Mouse (Mus musculus) R1 (cell line): ENCODE data around the gene Scfd2.
A peak's percentile ranks its signal among the peaks of the same experiment; 100 is the strongest.

ENCODE experiments used
- DNase-seq: peaks from one replicate; pipeline ENCODE4 v3.0.0-alpha.2; 2018; ENCODE audit warnings: low read depth, low spot score

Scfd2 gene

DNA sequence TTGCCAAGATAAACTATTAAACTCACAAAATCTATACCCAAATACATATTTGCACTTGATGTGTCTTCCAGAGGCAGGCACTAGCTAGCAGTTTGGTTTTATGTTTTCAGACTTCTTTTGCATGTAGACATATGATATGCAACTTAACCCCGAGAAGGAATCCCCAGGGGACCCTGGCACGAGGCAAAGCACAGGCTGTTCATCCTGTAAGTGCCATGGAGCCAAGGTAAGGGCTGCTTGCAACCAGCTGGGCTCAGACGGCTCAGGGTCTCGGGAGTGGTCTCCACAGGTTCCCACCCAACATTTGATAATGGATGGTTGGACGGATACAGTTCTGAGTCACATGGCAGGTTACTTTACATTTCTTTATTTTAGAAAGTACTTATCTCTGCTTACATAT lies 327.1 kb downstream of the Scfd2 start:
- no peak for DNase-seq

DNA sequence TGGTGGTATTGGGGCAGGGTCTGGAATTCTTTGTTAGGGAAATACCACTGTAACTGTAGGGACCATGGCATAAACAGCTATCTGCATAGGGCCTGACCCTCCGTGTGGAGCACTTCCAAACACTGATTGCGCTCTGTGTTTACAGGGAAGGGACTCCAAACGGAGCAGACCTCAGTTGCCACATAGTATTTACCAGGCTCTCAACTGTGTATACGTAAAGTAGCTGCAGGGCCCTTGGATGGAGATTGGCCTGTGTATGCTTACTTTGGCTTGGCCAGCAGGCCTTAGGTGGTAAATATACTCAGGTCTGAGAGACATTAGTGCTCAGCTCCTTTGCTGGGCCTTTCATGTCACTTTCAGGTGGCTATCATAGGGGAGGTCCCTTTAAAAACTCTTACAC lies 329.0 kb downstream of the Scfd2 start:
- no peak for DNase-seq

DNA sequence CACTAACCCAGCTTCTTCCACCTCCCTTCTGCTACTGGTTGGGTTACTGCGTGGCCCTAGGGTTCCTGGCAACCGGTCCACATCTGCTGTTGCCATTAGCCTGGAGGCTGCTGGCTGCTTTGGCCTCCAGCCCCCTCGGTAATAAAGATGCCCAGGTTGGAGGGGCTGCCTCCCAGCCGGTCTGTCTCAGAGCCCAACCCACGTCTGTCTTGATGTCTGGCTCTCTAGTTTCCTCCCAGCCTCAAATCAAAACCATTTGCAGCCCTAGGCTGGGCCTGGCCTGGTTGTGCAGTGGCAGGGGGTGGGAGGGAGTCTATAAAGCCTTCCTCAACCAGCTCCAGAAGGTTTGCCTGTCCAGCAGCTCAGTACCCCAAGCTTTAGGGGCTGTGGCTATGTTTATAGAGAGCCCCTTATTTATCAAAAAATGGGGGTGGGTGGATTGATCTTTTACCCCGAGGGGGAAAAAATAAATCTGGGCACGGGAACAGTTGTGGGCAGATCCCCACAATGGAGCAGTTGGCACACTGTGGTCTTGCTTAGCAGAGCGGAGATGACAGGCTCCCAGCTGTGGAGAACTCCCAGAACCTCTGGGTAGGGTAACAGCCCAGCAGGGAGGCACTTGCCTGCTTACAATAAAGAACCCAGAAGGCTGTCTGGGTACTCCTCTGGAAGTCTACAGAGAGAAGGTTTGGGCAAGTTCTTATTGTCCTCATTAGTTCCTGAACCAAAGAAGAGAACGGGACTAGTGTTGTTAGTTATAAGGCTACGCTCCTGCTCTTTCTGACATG lies 329.8 kb downstream of the Scfd2 start:
- no peak for DNase-seq

DNA sequence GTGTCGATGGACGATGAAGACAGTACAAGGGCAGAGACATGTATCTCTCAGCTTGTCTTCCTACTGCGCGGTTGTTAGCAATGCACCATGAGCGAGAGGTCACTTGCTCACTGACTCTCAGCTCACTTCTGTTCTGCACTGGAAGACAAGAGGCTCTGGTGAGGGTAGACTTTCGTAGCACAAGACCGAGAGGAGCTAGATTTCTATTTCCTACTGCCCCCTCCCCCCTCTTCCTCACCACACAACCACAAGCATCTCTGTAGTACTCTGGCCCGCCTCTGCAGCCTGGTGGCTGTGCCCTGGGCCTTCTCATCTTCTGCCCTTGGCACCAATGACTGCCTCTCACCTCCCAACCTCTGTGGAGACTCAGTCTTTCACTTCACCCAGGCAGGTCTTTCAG lies 331.1 kb downstream of the Scfd2 start:
- DNase-seq, result no peak

DNA sequence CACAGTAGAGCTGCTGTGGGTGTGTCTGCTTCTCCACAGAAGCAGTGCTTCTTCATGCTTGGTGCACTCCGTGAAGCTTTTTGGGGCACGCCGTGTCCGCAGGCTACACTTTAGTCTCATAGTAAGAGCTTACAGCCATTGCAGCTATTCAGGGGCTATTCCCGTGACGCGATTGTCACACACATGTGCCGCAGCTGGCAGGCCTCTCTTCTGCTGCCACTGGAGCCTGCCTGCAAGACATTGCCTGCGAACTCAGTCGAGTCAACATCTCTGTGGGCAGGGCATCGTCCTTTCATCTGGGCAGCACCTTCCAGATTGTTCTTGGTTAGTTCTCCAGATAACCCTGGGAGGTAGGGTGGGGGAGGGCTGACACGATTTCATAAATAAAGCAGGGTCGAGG lies 331.8 kb downstream of the Scfd2 start:
- no peak for DNase-seq

DNA sequence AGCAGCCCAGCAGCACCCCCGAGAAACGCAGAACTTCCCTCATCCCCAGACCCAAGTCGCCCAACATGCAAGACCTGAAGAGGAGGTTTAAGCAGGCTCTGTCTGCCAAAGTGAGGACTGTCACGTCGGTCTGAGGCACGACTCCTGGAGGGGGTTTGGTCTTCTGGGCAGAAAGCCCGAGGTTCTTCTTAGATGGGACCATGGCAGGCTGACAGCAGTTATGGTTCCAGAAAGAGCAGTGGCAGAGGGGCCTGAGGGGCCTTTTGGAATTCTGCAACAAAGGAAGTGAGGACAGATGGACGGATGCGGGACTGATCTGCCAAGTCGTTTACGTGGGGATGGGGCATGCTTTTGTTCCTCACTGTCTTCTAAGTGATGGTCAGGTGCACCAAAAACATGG lies 333.1 kb downstream of the Scfd2 start:
- DNase-seq, result no peak

DNA sequence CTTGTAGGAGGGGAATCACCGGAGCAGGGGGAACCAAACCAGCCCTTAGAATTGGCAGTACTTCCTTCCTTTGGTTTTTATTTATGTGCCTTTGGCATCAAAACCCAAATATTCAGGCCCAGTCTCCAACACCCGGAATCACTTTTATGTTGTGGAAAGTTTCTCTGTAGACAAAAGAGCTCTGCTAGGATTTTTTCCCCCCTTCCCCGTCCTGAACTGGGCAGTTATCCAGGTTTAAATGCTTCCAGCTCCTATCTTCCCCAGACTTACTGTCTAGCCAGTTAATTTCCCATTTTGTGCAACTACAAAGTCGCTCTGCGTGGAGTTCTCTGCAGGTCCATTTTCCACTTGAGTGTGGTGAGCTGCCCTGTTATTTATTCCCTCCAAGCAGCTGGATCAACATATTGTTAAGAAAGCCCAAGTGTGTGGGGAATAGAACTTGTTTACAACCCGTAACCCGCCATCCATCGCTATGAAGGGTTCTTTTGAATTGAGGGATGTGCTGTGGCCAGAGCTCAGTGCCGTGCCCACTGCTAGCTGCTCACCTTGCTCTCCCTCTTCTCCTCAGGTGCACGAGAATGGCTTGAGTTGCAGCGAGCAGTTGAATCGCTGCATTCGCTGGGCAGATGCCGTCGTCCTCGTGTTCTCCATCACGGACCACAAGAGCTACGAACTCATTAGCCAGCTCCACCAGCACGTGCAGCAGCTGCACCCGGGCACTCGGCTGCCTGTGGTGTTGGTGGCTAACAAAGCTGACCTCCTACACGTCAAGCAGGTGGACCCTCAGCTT lies 333.8 kb downstream of the Scfd2 start:
- no peak for DNase-seq

DNA sequence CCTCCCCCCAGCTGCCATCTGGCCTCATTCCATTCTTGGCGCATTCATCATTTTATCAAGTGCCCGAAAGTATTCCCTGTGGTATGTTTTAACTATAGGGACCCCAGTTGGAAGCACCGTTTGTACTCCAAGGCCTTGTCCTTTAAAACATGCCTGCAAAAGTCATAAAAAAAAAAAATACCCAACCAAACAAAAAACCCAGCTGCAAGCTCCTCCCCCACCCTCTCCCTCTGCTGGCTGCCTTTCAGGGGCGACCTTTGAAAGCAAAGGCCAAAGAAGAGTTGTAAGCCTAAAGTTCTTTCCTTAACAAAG lies 335.3 kb downstream of the Scfd2 start:
- peak; percentile 57 for DNase-seq

DNA sequence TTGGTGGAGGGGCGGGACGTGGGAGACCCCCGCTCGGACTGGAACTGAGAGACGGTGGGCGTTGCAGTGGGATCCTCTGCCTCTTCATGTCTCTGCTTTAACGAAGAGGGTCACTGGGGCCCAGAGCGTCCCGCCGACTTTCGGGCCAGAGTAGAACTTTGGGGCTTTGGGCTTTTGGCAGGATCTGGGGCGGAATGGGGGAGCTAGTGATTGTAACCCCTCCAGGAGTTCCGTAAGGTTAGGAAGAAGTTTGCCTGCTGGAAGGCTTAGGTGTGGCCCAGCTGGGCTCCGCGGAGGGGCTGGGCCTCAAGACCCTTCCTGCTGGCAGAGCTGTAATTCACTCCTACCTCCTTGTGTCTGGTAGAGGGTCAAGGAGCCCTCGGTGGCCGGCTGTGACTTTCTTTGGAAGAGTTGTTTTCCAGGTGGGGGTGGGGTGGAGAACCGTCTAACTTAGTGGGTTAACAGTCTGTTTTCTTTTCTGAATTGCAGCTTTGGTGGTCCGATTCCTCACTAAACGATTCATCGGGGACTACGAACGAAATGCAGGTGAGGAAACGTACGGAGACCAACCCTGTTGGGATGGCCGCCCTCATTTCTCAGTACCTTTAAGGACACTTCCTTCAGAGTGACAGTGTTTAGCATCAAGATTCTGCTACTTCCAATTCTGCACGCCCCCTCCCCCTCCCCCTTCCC lies 335.8 kb downstream of the Scfd2 start:
- DNase-seq, result peak; percentile 54

DNA sequence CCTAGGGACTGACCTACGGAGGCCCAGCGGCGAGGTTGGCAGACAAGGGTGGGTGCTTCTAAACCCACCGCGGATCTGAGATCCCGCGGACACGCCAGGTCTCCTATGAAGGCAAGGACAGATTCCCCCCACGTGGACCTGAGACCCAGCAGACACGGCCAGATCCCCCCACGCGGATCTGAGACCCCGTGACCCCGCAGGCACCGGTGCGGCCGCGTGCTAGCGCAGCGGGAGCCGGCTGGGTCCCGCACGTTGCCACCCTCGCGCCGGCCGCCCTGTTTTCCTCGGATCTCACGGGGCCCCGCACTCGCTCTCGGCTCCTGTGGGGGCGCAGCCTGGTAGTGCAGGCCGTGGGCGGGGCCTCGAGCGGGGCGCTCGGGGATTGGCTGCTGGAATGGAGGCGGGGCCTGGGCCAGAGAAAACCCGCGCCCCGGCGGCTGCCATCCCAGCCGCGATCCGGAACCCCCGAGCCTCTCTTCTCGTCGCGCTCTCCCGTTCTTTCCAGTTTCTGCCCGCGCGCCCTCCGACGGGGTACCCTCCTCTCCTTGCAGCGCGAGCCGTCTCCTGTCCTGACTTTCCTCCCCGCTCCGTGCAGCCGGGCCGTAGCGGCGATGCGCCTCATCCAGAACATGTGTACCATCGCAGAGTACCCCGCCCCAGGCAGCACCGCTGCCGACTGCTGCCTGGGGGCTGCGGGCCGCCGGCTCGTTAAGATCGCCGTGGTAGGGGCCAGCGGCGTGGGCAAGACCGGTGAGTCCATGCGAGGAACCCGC lies 336.5 kb downstream of the Scfd2 start, which contains the start of gene Rasl11b:
TSS of gene Rasl11b (plus strand) at position 446 of the 773 bp plus-strand sequence.
- peak; percentile 87 for DNase-seq

DNA sequence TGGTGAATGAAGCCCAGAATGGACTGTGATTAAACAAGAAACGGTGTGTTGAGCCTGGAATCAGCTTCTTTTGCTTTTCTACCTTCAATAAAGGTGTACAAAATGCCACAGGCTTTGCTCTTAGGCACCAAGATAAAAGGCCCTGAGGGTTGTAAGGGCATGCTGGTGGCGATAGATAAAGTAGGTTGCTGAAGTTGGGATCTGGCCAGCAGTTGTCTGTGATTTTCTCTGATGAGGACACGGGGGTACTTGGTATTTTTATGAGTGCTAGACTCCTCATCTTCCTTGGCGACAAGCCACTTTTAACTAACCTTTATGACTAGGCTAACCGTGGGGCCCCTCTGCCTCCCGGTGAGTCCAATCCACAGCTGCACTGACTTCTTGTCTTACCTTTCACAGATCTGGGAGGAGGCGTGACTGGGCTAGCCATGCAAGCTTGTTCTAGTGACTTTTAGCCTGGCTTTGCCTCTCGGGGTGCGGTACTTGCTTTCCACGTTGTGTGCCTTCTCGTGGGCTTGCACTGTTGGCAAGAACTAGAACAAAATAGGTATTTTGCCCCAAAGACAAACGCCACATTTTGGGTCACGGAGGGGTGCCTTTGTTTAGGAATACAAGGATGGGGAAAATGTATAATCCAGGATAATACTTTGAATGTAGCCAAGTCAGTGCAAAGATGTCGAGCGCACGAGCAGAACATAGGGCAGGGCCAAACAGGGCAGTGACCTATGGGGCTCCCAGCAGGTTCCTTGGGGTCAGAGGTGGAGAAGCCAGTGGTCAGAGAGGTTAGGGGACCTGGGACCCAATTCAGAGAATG lies 337.3 kb downstream of the Scfd2 start:
- no peak for DNase-seq

DNA sequence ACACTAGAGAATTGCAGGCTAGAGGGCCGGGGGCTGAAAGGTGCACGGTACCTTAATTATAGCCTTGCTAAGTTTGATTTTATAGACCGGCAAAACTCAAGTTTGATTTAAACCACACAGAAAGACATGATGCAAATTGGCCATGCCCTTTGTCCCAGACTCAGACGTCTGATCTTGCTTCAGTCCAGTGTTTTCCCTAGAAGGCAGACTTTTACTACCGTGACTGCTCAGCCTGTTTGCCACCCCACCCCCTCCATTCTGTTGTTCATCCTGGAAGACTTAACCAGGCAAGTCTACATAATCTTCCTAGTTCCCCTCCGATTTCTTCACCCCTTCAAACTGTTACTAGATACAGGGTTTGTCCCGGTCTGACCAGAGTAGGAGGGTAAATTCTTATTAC lies 337.9 kb downstream of the Scfd2 start:
- no peak for DNase-seq

DNA sequence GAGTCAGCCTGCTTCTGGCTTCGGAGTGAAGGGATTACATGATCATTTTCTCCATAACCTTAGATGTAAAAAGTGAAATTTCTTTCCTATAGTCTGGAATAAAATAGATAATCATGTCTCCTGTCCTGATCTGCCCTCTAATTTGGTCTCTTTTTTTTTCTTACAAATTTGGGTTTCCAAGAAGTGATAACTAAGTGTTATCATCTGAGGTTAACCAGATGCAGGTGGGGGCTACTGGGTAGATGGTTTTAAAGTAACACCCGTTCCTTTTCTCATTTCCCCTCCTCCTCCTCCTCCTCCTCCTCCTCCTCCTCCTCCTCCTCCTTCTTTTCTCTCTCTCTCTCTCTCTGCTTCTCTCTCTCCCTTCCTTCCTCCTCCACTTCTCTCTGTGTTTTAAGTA lies 338.6 kb downstream of the Scfd2 start:
- DNase-seq, result no peak

DNA sequence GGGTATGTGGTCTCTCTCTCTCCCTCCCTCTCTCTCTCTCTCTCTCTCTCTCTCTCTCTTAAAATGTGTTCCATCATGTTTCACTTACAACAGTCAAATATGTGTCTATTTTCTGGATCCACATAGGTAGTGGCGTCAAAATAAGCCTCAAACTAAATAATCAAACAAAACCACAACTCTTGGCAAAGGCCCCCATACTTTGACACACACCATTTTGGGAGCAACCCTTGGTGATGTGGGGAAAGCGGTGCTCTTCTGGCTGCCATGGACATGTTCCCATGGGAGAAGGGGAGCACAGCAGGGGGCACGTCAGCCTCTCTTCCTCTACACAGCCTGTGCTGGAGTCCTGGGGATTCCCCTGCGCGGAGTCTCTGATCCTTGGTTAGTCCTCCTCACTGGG lies 340.6 kb downstream of the Scfd2 start:
- no peak for DNase-seq

DNA sequence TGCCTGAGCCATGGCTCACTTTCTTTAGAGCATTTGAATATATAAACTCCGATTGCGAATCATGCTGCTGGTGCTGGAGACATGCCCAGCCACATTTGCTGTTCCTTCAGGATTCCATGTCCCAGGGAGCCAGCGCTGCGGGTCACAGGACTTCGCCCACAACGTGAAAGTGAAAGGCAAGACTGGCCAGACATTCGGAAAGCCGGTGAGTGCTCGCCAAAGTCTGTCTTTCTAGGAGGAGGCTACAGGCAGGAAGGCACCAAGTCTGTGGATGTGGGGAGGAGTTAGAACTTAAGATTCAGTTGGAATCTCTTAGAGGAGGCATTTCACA lies 341.4 kb downstream of the Scfd2 start:
- DNase-seq, result no peak

DNA sequence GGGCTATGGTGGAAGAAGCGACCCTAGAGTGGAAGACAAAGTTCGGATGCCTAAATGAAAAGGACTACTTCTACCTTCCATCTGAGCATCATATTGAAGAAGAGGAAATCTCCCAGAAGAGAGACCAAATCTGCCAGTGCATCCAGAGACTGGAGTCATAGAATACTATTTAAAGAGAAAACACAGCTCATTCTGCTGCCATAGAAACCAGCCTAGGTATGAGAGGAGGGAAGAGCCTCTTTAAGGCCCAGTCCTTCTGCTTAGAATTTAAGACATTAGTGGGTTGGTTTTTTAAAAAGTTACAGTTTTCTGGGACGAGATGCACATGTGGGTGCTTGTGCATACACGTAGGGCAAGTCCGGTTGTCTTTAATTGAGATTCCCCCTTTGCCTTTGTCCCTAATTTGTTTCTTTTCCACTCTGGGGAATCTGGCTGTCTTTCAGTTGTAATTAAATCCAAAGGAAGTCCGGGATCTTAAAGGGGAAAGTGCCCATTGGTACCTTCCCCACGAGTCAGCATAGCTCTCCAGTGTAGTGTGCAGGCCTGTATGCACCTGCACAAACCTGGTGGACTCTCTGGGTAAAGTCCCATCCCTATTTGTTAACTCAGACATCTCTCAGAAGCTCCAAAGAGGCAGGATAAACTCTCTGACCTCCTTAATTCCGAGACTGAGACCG lies 341.9 kb downstream of the Scfd2 start:
- no peak for DNase-seq

DNA sequence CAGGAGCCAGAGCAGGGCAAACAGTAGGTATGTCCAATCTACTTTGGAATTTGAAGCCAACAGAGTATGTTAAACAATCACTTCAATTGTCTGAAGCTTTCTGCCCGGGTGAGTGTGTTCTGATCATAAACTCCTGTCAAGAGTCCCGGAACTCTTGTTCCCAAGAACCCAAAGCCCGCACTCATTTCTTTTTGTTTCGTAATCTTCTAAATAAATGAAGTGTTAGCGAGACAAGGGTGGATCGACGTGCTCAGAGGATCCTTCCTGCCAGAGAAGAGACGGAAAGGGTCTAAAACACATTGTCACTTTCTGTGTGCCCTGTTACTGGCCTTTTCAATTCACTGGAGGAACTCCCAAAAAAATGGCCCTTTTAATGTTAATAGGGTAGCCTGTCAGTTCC lies 342.7 kb downstream of the Scfd2 start:
- no peak for DNase-seq

DNA sequence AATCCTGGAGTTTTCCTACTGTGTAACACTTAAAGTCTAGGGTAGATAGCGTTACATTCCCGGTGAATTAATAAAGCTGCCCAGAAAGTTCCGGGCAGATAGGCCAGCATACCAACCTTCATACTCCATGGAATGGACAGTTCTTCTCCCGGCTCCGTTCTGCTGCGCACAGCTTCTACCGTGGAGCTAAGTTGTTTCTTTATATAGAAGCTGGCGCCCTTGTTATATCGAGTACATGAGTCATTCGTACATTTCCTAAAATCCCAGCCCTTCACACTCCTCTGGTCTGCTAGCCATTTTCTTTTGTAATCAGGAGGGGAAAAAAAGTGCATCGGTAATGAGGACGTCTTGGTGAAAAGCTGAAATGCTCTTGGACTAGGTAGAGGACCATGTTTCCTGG lies 343.5 kb downstream of the Scfd2 start:
- DNase-seq, result no peak

DNA sequence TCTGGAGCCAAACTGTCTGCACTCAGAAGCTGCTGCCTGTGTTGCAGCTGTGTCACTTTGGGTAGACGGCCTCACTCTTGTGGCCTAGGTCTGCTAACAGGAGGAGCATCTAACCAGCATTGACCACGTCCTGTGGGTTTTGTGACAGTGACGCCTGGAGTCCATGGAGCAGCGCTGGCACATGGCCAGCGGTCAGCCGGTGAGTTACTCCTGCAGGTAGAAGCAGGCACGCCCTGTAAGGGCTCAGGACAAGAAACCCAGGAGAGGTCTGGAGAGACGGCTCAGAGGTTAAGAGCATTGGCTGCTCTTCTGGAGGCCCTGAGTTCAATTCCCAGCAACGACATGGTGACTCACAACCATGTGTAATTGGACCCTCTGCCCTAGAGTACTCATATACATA lies 347.0 kb downstream of the Scfd2 start:
- no peak for DNase-seq

DNA sequence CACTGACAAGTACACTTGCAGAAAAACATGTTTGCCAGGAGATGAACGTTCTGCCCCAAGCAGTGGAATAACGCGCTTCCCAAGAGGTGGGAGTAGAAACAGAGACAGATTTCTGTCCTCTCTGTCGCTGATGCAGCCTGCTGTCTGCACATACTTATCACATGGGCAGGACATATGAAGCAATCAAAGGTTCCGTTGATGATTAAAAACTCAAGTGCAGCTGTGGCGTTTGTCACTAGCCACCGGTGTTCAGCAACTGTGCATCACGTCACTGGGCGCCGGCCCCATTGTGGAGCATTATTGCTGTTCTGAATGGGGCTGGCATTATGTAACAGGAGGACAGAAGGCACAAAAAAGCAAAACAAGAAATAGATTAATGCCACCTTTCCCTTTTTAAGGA lies 348.4 kb downstream of the Scfd2 start:
- DNase-seq, result no peak

DNA sequence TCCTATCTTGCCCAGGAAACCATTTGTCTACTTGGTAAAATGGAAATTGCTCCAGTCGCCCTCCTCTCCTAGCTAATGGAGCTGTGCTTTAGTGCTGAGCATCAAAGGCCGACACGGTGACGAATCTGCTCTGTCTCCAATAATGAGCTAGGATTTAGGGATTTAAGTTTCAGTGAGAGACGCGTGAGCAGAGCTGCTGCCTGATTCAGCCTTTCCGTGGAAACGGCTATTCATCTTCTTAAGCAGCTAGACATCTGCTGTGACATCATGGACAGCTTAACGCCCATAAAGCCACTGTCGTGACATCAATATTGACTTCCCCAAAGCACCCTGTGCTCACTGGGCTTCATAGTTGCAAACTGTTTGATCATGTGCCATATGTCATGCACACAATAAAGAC lies 351.3 kb downstream of the Scfd2 start:
- no peak for DNase-seq
